Mouse (Mus musculus) stomach, embryonic 16.5 days (tissue): ENCODE measurements at regions not wholly inside any gene's neighbourhood (a gene's known extent, or its start where the extent isn't known, plus 50 kb on each side); places are given as distances from the start of the nearest gene placed in this dataset.

Experiments
- ATAC-seq: fragments of 200-750 bp; cut with Nextera tagmentation; 2 replicates; pipeline ENCODE4 v1.8.0; 2017; ENCODE audit warnings: moderate number of reproducible peaks, moderate TSS enrichment; ENCODE audit not compliant: insufficient read depth, low FRiP score
- H3K27ac ChIP-seq: fragments of 300-500 bp; sonication (generic); 2 replicates; pipeline ENCODE4 v1.5.1; 2014; ENCODE audit warnings: low read length
- H3K27me3 ChIP-seq: fragments of 300-500 bp; sonication (generic); 2 replicates; pipeline ENCODE4 v1.6.1; 2014; ENCODE audit warnings: low read length, control low read depth, mixed read lengths; ENCODE audit not compliant: control insufficient read depth, insufficient read depth
- H3K36me3 ChIP-seq: fragments of 300-500 bp; sonication (generic); 2 replicates; pipeline ENCODE4 v1.6.1; 2014; ENCODE audit warnings: low read length; ENCODE audit not compliant: control insufficient read depth, insufficient read depth
- H3K4me1 ChIP-seq: fragments of 300-500 bp; sonication (generic); 2 replicates; pipeline ENCODE4 v1.6.1; 2014; ENCODE audit warnings: low read length, control low read depth, mixed read lengths; ENCODE audit not compliant: control insufficient read depth, insufficient read depth
- H3K4me2 ChIP-seq: fragments of 300-500 bp; sonication (generic); 2 replicates; pipeline ENCODE4 v1.6.1; 2014; ENCODE audit warnings: low read depth, low read length, mixed read lengths
- H3K4me3 ChIP-seq: fragments of 300-500 bp; sonication (generic); replicated peaks from 2 replicates; pipeline ENCODE4 v1.5.1; 2014; ENCODE audit warnings: mild to moderate bottlenecking, low read length
- H3K9ac ChIP-seq: fragments of 300-500 bp; sonication (generic); 2 replicates; pipeline ENCODE4 v1.6.1; 2014; ENCODE audit warnings: low read length
- H3K9me3 ChIP-seq: fragments of 300-500 bp; sonication (generic); replicated peaks from 2 replicates; pipeline ENCODE4 v1.6.1; 2016; ENCODE audit warnings: low read length, control low read depth; ENCODE audit not compliant: control insufficient read depth
- WGBS: fragments of 180-500 bp; shearing (Covaris S2); extraction: QIAGEN DNeasy Blood & Tissue Kit; methylation state at CpG from one replicate; pipeline ENCODE4 v1.1.7; 2014; 5-methylcytosine and 5-hydroxymethylcytosine counted together

GRCm38 (mm10) chr12:9271484-9271883 lies 241.7 kb downstream of the Ttc32 start:
- Histone ChIP-seq H3K9me3 (no peaks in the 10 kb centered on the region), H3K4me1 (0 out of 2 replicates have a peak, but pooled peaks cover 2% of the 10 kb centered on the region), H3K4me2 (no peak overlapping the region), H3K9ac (no peak overlapping the region), H3K27me3 (no peaks in the 10 kb centered on the region), H3K36me3 (no peaks in the 10 kb centered on the region), H3K4me3 (no peak overlapping the region), H3K27ac (no peak overlapping the region)
- no peak for ATAC-seq
- WGBS, result 84% methylated on average over 2 of the region's 2 CpGs

DNA sequence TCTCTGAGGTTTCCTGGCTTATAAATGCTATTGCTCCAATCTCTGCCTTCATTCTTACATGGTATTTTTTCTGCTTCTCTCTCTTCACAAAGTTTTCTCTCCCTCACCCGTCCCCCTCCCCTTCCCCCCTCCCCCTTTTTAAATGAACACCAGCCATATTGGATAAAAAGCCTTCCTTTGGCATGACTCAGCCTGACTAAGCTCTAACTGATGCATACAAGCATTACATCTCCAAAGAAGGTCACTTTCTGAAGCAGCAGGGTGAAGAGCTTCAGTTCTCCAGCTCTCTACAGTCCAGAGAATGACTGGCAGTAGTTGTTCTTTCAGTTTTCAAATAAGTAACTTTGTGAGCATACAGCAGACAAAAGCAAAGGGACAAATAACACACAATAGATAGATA lies 244.4 kb downstream of the Ttc32 start:
- no peak overlapping the region for H3K4me3 ChIP-seq
- no peaks in the 10 kb centered on the region for H3K27me3 ChIP-seq
- H3K27ac ChIP-seq, result no peak overlapping the region
- H3K4me2 ChIP-seq, result no peak overlapping the region
- no peak overlapping the region for H3K9ac ChIP-seq
- 0 out of 2 replicates have a peak, but pooled peaks cover 2% of the 10 kb centered on the region for H3K4me1 ChIP-seq
- WGBS, result 50% methylated on average over 1 of the region's 1 CpGs
- no peaks in the 10 kb centered on the region for H3K9me3 ChIP-seq
- no peaks in the 10 kb centered on the region for H3K36me3 ChIP-seq
- no peak for ATAC-seq

DNA sequence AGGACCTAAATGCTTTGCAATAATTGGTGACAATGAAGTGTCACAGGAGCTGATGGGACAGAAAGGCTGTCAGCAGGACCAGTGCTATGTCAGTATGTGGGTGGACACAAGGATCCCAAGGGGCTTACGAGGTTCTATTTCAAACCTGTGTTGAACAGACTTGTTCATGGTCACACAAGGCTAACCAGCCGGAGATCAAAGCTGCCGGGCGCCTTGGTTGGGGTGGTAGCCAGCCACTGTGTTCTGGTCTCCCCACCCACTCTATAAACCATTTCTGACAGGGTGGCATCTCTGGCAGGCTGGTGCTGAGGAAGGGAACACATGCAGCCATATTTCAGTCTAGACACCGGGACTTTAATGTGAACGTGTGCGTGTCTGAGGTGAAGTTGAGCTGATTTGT lies 245.9 kb downstream of the Ttc32 start:
- Histone ChIP-seq H3K9me3 (no peaks in the 10 kb centered on the region), H3K4me1 (0 out of 2 replicates have a peak, but pooled peaks cover 2% of the 10 kb centered on the region), H3K27me3 (no peaks in the 10 kb centered on the region), H3K9ac (no peak overlapping the region), H3K4me2 (no peak overlapping the region), H3K36me3 (no peaks in the 10 kb centered on the region), H3K4me3 (no peak overlapping the region), H3K27ac (no peak overlapping the region)
- ATAC-seq, result no peak
- WGBS, result 93% methylated on average over 7 of the region's 7 CpGs

- no peak overlapping the region for H3K9ac ChIP-seq
- no peak overlapping the region for H3K4me3 ChIP-seq
- H3K4me2 ChIP-seq, result no peak overlapping the region
- H3K27ac ChIP-seq, result no peak overlapping the region
- no peaks in the 10 kb centered on the region for H3K27me3 ChIP-seq
- no peaks in the 10 kb centered on the region for H3K4me1 ChIP-seq
- 47% methylated on average over 5 of the region's 5 CpGs for WGBS
- no peak for ATAC-seq
- H3K36me3 ChIP-seq, result no peaks in the 10 kb centered on the region
- no peaks in the 10 kb centered on the region for H3K9me3 ChIP-seq
These were observed 248.9 kb downstream of the Ttc32 start for GRCm38 (mm10) chr12:9278735-9279134.

- Histone ChIP-seq H3K4me2 (no peak overlapping the region), H3K4me3 (no peak overlapping the region), H3K9me3 (no peaks in the 10 kb centered on the region), H3K27ac (no peak overlapping the region), H3K4me1 (no peaks in the 10 kb centered on the region), H3K9ac (no peak overlapping the region), H3K36me3 (no peaks in the 10 kb centered on the region), H3K27me3 (no peaks in the 10 kb centered on the region)
- WGBS, result 61% methylated on average over 5 of the region's 5 CpGs
- ATAC-seq, result no peak
These were observed 250.3 kb downstream of the Ttc32 start for GRCm38 (mm10) chr12:9279893-9280605.

GRCm38 (mm10) chr12:9287271-9287670 lies 257.5 kb downstream of the Ttc32 start:
- no peaks in the 10 kb centered on the region for H3K4me1 ChIP-seq
- no peaks in the 10 kb centered on the region for H3K9me3 ChIP-seq
- H3K4me3 ChIP-seq, result no peak overlapping the region
- no peaks in the 10 kb centered on the region for H3K27me3 ChIP-seq
- H3K4me2 ChIP-seq, result no peak overlapping the region
- WGBS, result 82% methylated on average over 2 of the region's 2 CpGs
- no peaks in the 10 kb centered on the region for H3K36me3 ChIP-seq
- no peak overlapping the region for H3K9ac ChIP-seq
- no peak overlapping the region for H3K27ac ChIP-seq
- ATAC-seq, result no peak

DNA sequence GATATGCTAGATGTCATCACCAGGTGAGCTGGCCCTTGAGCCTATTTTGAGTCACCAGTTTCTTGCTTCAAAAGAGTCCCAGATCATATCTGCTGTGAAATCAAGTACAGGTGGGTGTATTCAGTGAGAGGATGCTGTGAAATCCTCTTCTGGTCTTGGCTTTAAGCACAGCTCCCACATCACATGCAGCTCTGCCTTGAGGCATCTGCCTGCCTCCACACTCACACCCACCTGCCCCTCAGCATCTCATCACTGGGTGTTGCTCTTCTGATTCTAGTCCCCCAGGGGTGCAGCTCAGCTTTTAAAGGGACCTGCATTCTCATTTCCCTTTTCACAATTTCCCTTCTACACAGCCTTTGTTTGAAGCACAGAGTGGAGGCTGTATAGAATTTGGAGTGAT lies 262.9 kb downstream of the Ttc32 start:
- no peaks in the 10 kb centered on the region for H3K36me3 ChIP-seq
- H3K9ac ChIP-seq, result no peak overlapping the region
- ATAC-seq, result no peak
- no peak overlapping the region for H3K4me2 ChIP-seq
- no peak overlapping the region for H3K4me3 ChIP-seq
- H3K27ac ChIP-seq, result no peak overlapping the region
- no peaks in the 10 kb centered on the region for H3K4me1 ChIP-seq
- no peaks in the 10 kb centered on the region for H3K27me3 ChIP-seq
- no peaks in the 10 kb centered on the region for H3K9me3 ChIP-seq

GRCm38 (mm10) chr12:9295211-9295610 lies 265.4 kb downstream of the Ttc32 start:
- H3K4me3 ChIP-seq, result no peak overlapping the region
- no peaks in the 10 kb centered on the region for H3K9me3 ChIP-seq
- ATAC-seq, result no peak
- H3K27me3 ChIP-seq, result no peaks in the 10 kb centered on the region
- no peaks in the 10 kb centered on the region for H3K36me3 ChIP-seq
- no peaks in the 10 kb centered on the region for H3K4me1 ChIP-seq
- H3K27ac ChIP-seq, result no peak overlapping the region
- no peak overlapping the region for H3K9ac ChIP-seq
- WGBS, result 82% methylated on average over 3 of the region's 3 CpGs
- no peak overlapping the region for H3K4me2 ChIP-seq

- Histone ChIP-seq H3K9me3 (no peaks in the 10 kb centered on the region), H3K9ac (no peak overlapping the region), H3K27ac (no peak overlapping the region), H3K4me3 (no peak overlapping the region), H3K36me3 (no peaks in the 10 kb centered on the region), H3K27me3 (no peaks in the 10 kb centered on the region), H3K4me1 (no peaks in the 10 kb centered on the region), H3K4me2 (no peak overlapping the region)
- no peak for ATAC-seq
- 61% methylated on average over 5 of the region's 5 CpGs for WGBS
These were observed 269.3 kb downstream of the Ttc32 start for GRCm38 (mm10) chr12:9298848-9299655.
